Mouse (Mus musculus) adrenal gland, adult 18-20 months (tissue): ENCODE data around the gene Thtpa. TPM values are rescaled to one million over a fixed set of nuclear protein-coding genes. Genes with fewer than 3 reads are reported as not detected.

Experiments used
- DNase-seq, 2 experiments: peaks; one replicate each; pipeline ENCODE4 v3.0.0; 2021 to 2022; ENCODE audit warnings: low spot score in 2 of 2
- total RNA-seq, 2 experiments: library from RNA; stranded (reverse); gene quantifications; 1 replicate in 1 of 2; 2 replicates in 1 of 2; pipeline ENCODE4 v1.2.3; 2021

Thtpa gene
- total RNA-seq, 2 experiments from 2014 or later: 10.9 to 12.0 TPM

DNA sequence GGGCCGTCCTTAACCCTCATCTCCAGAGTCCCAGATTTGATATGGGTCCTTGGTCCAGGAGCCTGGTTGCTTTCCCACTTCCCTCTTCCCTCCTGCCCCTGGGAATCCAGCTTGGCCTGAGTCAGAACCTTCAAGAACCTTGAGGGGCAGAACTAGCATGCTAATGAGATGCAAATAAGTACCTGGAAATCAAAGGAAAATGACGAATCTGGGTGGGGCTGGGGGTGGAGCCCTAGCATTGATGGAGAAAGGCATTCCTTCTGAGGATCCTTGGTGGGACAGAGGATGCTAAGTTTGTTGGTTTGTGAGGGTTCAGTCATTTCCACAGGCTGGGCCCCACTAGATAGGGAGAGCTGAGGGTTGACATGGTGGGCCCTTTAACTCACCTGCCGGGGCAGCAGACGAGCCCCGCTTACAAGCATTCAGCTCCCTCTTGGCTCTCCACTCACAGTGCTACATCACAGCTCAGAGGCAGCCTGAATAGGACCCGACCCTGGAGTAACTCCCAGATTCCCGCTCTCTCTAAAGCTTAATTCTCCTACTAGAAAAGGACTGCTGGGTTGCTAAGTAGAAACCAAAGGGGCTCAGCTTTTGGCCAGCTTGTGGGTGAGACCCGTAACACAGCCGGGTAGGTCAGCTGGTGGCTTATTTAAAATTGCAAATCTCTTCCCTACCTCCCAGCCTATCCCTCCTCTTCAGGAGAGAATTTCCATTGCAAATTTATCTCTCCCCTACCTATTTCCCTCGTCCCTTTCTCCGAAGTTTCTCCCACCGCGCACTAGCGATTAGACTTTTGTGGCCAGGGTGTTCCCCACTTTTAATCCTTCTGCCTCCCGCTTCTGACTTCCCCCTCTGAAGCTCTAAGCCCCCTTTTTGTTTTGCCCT lies 16.9 kb upstream of the Thtpa start:
- DNase-seq: no peak

DNA sequence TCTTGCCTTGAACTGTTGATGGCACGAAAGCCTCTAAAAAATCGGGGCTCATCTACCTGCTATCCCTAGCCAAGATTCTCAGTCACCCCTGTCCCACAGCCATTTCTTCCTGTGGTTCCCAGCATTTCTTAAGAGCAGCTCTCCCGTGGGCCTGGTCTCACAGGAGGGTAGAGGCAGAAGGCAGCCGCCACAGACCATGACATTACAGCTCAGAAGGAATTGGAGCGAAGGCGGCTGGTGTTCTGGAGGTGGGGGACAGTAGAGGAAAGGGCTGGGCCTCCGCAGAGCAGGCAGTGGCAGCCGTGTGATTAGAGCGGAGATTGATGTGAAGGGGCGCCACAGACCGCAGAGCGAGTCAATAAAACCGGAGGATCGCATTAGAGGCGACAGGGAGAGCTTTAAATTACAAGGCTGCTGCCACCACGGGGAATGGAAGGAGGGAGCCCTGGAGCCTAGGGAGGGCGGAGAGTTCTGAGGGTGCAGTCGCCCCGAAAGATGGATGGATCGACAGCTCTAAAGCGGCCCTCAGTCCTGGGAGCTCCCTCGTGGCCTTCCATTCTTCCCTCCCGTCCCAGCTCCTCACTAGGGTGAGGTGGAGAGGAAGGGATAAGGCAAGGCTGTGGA lies 16.1 kb upstream of the Thtpa start:
- no peak for DNase-seq

DNA sequence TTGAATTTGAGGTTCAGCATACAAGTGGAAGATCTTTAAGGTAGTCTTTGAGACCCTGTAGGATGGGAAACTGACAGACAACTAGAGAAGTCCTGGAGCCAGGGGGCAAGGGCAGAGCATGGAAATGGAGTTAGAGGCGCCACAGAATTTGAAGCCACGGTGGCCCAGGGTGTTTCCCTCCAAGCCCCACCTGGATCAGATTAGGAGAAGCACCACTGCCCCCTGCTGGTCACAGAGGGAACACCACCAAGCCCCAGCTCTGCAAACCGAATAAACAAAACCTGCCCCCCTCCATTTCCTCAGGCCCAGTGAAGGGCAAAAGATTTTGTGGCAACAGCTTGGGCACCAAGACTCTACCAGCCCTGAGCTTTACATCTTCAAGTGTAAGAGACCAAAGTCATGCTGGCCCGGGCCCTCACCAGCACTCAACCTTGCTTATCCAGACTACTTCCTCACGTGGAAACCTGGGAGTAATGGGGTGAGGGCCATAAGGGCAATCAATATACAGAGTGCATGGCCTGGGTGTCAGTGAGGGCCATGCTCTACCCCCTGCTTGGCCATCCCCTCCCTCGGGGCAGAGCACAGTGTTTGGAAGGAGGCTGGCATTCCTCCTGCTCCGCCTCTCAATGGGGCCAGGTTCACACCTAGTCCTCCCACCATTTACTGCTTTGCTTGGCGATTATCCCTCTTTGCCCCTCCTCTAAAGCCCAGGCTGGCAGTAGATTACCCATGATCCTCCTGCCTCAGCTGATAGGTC lies 15.2 kb upstream of the Thtpa start:
- DNase-seq: peak; percentile 66 to 73

DNA sequence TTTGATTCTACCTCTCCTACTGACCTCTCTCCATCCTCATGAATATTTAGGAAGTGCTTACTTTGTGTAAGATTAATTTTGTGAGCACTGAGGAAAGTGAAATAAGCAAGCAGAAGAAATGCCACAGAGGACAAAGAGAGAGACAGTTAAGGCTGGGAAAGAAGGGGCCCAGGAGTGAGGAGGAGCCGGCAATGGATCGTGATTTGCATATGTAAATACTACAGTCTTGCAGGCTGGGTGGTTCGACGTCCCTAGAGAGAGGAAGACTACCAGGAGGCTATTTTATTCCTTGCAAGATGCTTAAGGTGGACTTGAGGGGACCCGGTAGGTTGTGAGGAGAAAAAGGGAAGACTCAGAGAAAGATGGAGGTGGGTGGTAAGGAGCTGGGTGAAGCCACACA lies 13.5 kb upstream of the Thtpa start:
- no peak for DNase-seq

DNA sequence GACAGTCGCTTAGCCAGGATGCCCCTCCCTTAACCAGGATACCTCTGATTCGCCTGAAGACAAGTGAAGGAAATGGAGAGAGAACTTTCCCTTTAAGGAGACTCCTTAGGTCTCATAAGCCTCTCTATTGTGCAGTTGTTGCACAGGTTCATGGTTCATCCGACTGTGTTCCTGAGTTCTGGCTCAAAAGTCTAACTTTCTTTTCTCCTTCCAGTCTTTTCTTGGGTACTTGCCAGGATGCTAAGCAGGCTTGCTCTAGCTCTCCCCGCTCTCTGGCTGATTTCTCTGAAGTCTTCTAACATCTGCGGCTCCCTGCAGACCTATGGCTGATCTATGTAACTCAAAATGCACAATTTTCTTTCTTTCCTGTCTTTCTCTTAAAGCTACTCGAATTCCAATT lies 11.1 kb upstream of the Thtpa start:
- no peak for DNase-seq

DNA sequence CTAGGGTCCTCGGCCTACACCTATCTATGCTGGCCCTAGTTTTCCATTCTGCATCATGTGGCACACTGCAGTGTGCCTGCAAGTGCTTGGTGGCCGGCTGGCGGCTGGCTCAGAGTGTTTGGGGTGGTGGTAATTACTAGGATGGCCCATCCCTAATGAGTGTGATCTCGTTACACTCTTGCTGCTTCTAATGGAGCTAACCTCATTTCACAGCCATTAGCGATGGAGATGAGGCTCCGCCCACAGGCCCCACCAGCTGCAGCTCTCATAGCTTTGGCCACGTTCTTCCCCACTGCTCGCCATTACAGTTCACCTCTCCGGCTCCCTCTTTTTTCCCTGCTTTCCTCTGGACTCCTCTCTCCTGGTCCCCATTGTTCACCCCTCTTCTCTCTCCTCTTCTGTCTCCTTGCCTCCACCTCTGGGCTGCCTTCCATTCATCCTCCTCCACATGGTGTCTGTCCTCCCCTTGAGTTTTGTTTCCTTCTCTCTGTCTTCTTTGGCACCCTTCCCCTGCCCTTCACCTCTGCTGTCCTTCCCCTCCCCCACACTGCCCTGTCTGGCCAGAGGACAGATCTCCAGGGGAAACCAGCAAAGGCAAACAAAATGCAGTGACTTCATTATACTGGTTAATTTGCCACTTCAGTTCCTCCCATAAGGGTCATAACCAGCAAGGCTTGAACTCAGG lies 9.1 kb upstream of the Thtpa start:
- no peak for DNase-seq

DNA sequence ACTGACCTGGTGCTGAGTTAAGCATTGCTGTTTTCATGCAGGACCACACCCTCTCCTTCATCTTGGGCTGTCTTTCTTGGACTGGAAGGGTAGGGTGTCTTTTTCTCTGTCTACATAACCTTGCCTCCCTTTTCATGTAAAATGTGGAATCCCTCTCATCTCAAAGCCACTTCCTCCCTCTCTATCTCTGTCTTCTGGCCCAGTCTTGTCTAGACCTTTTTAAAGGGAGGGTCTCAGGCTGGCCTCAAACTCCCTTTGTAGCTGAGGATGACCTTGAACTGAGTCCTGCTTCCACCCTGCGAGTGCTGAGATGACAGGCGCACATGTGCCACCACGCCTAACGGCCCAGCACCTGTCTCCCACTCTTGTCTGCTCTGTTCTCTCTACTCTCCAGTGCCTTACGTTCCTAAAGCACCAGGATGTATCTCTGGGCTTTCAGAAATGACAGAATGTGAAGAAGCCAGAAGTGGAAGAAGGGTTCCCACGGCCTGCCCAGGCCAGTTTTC lies 8.5 kb upstream of the Thtpa start:
- DNase-seq: no peak

DNA sequence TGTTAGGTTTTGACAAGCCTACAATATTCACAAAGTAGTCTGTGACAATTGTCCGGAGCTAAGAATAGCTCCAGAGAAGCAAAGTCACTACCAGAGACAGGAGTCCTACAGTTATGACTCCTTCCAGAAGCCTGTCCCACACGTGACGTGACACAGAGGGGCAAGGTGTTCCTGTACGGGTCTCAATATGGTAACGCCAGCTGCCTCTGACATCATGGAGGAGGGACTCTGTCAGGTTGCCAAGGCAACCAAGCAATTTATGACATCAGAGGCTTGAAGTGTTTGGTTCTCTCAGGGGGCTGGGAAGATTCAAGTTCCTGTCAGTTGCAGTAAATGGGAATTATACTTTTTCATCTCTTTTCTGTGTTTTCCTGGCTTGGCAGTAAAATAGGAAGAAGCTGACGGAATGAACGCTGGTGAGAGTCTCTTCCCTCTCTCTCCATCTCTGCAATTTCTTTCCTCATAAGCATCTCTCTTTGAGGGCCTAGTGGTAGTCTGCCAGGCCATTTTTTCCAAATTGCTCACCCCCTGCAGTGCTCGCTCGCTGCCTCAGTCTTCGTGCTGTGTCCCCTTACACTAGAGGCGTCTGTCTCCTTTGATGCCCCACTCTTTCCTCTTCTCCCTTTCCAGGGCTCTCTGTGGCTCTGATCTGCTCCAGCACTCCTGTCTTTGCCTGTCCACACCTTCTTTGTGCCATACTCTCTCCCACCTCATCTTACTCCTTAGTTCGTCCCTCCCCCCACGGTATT lies 5.2 kb upstream of the Thtpa start:
- DNase-seq: no peak

DNA sequence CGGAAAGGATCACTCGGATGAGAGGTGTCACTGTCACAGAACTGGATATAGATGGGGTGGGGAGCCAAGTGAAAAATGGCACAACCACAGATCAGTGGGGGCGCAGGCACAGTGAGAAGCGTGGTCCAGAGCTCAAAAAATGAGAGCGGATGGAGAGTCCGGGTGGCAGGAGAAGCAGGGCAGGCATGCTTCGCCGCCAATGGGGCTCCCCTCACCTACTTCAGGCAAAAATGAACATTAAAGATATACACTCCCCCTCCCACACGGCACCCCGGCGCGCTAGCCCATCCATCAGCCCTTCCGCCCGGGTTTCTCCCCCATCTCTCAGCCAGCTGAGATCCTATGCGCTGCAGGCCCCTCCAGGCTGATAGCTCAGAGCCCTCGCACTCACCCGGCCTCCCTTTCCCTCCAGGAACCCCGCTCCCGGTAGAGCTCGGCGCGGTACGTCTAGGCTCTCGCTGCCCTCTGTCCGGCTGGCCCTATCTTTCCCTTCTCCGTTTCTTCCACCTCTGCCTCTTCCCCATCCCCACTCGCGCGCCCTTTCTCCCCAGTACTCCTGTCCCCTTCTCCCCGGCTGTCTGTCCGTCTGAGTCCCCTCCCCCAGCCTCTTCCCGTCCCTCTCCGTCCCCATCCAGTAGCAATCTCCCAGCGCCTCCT lies 3.2 kb upstream of the Thtpa start:
- DNase-seq: peak in 1 of 2 experiments; percentile 35

DNA sequence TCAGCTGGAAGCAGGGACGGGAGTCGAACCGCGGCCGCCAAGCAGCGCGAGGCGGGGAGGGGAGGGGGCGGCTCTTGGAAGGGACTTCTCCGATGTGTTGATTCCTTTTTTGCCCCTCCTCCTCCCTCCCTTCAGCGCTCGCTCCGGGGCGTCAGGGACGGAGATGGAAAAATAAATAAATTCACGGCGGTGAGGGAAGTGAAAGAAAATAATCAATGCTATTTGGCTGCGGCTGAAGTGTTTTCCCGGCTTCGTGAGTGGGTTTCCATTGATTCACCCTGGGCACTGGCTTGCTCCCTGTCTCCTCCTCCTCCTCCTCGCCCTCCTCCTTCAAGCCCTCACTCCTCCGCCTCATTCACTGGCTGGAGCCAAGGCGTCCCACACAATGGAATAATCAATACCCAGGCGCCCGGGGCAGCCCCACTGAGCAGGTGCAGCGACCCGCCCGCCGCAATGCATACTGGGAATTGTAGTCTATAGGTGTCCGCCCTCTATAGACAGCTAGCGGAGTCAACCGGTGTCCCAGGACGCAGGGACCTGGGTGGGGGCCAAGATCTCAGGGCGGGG lies 2.5 kb upstream of the Thtpa start, which contains the start of gene Zfhx2:
TSS of gene Zfhx2 (minus strand) at position 314 of the 567 bp plus-strand sequence.
- DNase-seq: peak; percentile 89 to 93

DNA sequence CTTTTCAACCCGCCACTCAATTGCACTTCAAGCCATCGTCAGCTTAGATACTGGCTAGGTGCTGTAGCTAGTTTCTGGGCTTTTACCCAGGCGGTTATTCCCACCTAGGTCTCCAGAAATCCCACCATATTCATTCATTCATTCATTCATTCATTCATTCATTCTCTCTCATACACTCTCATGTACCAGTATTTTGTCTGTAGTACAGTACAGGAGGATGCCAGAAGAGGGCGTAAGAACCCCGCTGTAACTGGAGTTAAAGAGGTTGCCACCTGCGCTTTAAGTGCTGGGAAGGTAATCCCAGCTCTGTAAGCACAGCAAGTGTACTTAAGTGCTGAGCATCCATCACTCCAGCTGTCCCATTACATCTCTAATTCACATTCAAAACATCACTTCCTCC lies 657 bp upstream of the Thtpa start:
- DNase-seq: no peak

DNA sequence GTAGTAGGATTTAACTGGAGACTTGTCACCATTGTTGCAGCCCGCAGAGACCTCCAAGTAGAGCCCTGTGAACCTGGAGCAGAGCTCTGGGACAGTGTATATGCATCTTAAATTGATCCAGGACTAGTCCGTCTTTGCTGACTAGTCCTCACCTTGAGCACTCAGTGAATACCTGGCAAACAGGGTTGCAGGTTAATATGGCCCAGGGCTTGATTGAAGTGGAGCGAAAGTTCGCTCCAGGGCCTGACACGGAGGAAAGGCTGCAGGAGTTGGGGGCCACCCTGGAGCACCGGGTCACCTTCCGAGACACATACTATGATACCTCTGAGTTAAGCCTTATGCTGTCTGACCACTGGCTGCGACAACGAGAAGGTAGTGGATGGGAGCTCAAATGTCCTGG lies 679 bp downstream of the Thtpa start:
- DNase-seq: no peak

DNA sequence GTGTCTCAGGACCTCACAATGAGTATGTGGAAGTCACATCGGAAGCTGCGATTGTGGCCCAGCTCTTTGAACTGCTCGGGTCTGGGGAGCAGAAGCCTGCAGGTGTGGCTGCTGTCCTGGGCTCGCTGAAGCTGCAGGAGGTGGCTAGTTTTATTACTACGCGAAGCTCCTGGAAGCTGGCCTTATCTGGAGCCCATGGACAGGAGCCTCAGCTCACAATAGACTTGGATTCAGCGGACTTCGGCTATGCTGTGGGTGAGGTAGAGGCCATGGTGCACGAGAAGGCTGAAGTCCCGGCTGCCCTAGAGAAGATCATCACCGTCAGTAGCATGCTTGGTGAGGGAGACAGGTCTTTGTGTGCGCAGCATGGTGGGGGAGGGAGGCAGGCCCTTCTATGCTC lies 1.1 kb downstream of the Thtpa start:
- DNase-seq: no peak

DNA sequence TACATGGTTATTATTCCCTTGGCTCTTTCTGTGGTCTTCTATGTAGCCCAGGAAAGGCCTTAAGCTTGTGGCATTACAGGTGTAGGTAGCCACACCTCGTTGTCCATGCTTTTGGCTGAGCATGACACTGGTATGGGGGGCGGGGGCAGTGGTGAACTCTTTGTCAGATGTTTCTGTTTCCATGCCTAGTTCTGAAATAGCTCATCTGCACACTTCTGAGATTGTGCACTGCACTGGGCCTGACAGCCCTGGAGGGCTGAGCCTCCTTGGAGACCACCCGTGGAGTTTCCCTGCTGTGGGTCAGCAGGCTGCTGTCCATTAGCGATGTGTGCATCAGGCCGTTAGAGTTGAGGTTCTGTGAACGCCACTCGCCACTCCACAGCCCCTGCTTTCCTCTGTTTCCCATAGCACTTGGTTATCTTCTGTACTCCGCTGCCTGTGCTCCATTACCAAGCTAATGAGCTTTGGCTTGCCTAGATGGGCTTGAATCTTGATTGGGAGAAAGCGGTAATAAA lies 2.0 kb downstream of the Thtpa start:
- no peak for DNase-seq

DNA sequence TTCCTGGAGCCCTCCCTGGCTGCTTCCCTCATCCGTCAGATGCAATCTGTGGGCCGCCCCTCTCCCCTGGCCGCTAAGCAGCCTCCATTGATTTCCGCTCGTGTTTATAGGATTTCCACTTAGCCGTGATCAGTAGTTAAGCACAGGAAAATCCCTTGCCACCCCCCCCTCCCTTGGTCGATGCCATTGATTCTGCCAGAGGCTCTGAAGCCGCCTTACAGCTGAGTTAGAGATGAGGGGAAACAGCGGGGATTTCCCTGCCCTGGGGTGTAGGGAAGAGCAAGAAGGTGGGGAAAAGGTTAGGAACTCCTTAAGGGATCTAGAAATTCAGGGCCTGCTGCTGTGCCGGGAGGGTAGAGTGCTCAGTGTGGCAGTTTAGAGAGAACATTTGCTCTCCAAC lies 3.1 kb downstream of the Thtpa start:
- DNase-seq: no peak

DNA sequence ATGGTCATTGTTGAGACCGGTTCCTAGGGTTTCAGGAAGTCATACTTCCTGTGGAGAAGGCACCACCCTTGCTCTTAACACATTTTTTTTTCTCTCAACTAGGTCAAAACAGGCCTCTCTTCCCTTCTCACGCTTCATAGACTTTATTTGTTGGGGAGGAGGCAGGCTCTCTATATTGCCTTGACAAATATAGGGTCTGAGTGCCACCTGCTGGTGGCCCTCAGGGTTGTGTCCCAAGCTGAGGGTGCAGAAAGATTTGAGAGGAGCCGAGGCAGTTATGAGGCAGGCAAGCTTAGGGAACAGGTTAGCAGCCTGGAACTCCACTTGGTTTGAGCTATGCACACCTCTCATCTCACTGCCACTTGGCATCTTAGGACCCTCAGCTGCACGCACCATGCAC lies 3.5 kb downstream of the Thtpa start:
- no peak for DNase-seq

DNA sequence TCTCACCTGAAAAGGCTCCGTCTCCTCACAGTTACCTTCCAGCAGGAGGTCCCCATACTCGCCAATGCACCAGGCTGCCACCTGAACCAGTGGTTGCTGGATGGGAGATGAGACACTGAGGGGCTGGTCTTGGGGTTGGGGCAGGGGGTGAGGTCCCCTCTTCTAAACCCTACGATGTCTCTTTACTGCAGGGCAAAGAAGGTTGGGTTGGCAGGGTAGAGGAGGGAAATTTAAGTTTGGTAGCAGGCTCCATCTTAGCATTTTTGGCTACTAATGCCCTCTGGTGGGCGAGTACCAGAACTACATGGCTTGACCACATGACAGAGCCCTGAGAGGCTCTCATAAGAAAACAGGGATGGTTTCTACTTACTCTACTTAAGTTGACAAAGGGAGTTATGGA lies 7.0 kb downstream of the Thtpa start:
- DNase-seq: peak in 1 of 2 experiments; percentile 41

DNA sequence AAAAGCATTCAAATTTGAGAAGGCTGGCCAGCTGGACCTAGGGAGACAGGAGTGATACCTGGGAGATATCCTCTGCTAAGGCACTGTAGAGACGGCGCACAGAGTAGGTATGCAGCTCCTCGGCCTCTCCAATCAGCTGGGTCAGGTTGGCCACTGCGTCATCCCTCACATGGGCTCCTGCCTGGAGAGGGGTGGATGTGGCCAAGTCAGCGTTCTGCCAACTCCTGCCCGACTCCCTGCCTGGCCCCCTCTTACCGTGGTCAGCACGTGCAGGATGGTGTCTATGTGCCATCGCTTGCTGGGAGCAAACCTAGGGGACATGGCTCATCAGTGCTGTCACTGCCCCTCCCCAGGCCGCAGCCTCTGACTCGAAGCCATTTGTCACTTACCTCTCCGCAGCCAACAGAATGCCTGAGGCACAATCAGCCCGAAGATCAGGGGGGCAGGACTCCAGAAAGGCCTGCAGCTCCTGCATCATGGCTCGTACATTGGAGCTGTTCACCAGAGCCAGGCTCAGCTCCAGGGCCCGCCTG lies 7.7 kb downstream of the Thtpa start:
- DNase-seq: no peak

DNA sequence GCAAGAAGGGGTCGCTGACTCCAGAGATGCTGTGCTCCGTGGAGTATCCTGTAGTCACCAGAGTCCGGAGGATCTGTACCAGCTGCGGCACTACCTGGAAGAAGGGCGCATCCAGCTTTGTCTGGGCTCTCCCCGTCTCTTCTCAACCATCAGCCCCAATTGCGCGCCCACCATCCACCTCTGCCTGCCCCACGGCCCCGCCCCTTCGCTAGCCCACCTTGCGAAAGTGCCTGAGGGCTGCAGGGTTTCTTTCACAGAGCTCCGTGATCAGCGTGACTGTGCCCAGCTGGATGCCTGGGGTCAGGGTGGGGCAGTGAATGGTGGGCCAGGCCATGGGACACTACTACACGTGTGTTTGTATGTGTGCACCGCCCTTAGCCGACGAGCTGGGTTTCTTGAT lies 9.8 kb downstream of the Thtpa start:
- DNase-seq: no peak
